Comparison of ENCODE assay signal across 8 mouse cellular contexts in genomic region chr3:88685958-88686451, GRCm38 (mm10). TPM values are rescaled to one million over a fixed set of nuclear protein-coding genes. Genes with fewer than 3 reads are reported as not detected.
A peak's percentile ranks its signal among the peaks of the same experiment; 100 is the strongest.
DNase-seq lines count a peak whose midpoint lies in the region; ATAC-seq lines count a peak whose summit lies in the region.

No protein-coding gene starts in this region.

- peak overlapping the region; percentile 81 for H3K27ac ChIP-seq in neural tube, embryonic 11.5 days (ENCODE audit: low read depth, low read length)
- peak overlapping the region; percentile 97 for H3K27ac ChIP-seq in hindbrain, embryonic 16.5 days (ENCODE audit: low read depth, low read length)
- H3K27ac ChIP-seq in liver, embryonic 16.5 days (ENCODE audit: low read length), result peak overlapping the region; percentile 94
- H3K27ac ChIP-seq in neural tube, embryonic 15.5 days (replicated peaks), result peak overlapping the region; percentile 98

- peak overlapping the region; percentile 96 for H3K9ac ChIP-seq in neural tube, embryonic 11.5 days (ENCODE audit: low read length)
- peak overlapping the region; percentile 91 for H3K9ac ChIP-seq in hindbrain, embryonic 16.5 days (ENCODE audit: low read depth, low read length)
- H3K9ac ChIP-seq in liver, embryonic 16.5 days (ENCODE audit: low read depth, low read length), result peak overlapping the region; percentile 98
- H3K9ac ChIP-seq in neural tube, embryonic 15.5 days (replicated peaks), result peak overlapping the region; percentile 94

- peaks cover 12% of the 10 kb centered on the region for H3K4me1 ChIP-seq in neural tube, embryonic 11.5 days (ENCODE audit: control insufficient read depth, insufficient read depth, low read length)
- H3K4me1 ChIP-seq in hindbrain, embryonic 16.5 days (ENCODE audit: control insufficient read depth, insufficient read depth, low read depth, low read length), result peaks cover 21% of the 10 kb centered on the region
- H3K4me1 ChIP-seq in liver, embryonic 16.5 days (ENCODE audit: control insufficient read depth, low read depth, low read length), result peaks cover 11% of the 10 kb centered on the region
- peaks cover 19% of the 10 kb centered on the region for H3K4me1 ChIP-seq in neural tube, embryonic 15.5 days

- H3K9me3 ChIP-seq in neural tube, embryonic 11.5 days (ENCODE audit: control insufficient read depth, low read length), result no peaks in the 10 kb centered on the region
- H3K9me3 ChIP-seq in hindbrain, embryonic 16.5 days (ENCODE audit: control insufficient read depth, low read length), result no peaks in the 10 kb centered on the region
- H3K9me3 ChIP-seq in liver, embryonic 16.5 days (replicated peaks; ENCODE audit: control insufficient read depth, low read length), result no peaks in the 10 kb centered on the region
- H3K9me3 ChIP-seq in neural tube, embryonic 15.5 days (replicated peaks), result no peaks in the 10 kb centered on the region

- peak overlapping the region; percentile 98 for H3K4me3 ChIP-seq in neural tube, embryonic 11.5 days (ENCODE audit: low read depth, low read length)
- peak overlapping the region; percentile 54 for H3K4me3 ChIP-seq in hindbrain, embryonic 16.5 days (ENCODE audit: low read length)
- H3K4me3 ChIP-seq in liver, embryonic 16.5 days (ENCODE audit: low read depth, low read length), result peak overlapping the region; percentile 93
- H3K4me3 ChIP-seq in neural tube, embryonic 15.5 days (replicated peaks), result peak overlapping the region; percentile 63

- peak; percentile 77 for ATAC-seq in neural tube, embryonic 11.5 days (ENCODE audit: insufficient read depth, low FRiP score, low TSS enrichment)
- ATAC-seq in erythroblast, adult 5-6 weeks (replicated peaks; ENCODE audit: low FRiP score, poor library complexity, severe bottlenecking), result peak; percentile 26
- ATAC-seq in hindbrain, embryonic 16.5 days, result peak; percentile 69
- peak; percentile 47 for ATAC-seq in liver, embryonic 16.5 days (ENCODE audit: low read depth)
- peak; percentile 82 for ATAC-seq in neural tube, embryonic 15.5 days (ENCODE audit: low FRiP score)

- peak; percentile 70 for DNase-seq in neural tube, embryonic 11.5 days (ENCODE audit: low spot score)
- no peak for DNase-seq in neural tube, embryonic 10.5 days (ENCODE audit: extremely low spot score, low spot score)
- DNase-seq in adrenal gland, postnatal 4 days (ENCODE audit: low spot score in 2 of 2), result peak; percentile 11 to 14
- no peak for DNase-seq in yolk sac, embryonic 10.5 days (ENCODE audit: low spot score)

- no peaks in the 10 kb centered on the region for H3K27me3 ChIP-seq in neural tube, embryonic 11.5 days (ENCODE audit: control insufficient read depth, insufficient read depth, low read length)
- no peaks in the 10 kb centered on the region for H3K27me3 ChIP-seq in hindbrain, embryonic 16.5 days (replicated peaks; ENCODE audit: control insufficient read depth, insufficient read depth, low read length)
- no peaks in the 10 kb centered on the region for H3K27me3 ChIP-seq in liver, embryonic 16.5 days (ENCODE audit: control insufficient read depth, insufficient read depth, low read depth, low read length)
- H3K27me3 ChIP-seq in neural tube, embryonic 15.5 days (replicated peaks), result no peaks in the 10 kb centered on the region

- peak overlapping the region; percentile 93 for H3K4me2 ChIP-seq in neural tube, embryonic 11.5 days (ENCODE audit: low read depth)
- H3K4me2 ChIP-seq in hindbrain, embryonic 16.5 days (ENCODE audit: low read length), result peak overlapping the region; percentile 89
- peak overlapping the region; percentile 71 for H3K4me2 ChIP-seq in liver, embryonic 16.5 days (ENCODE audit: low read depth, low read length)
- H3K4me2 ChIP-seq in neural tube, embryonic 15.5 days, result peak overlapping the region; percentile 67

- peaks cover 14% of the 10 kb centered on the region for H3K36me3 ChIP-seq in neural tube, embryonic 11.5 days (ENCODE audit: control insufficient read depth, insufficient read depth, low read length)
- H3K36me3 ChIP-seq in hindbrain, embryonic 16.5 days (ENCODE audit: control insufficient read depth, insufficient read depth, low read length), result peaks cover 19% of the 10 kb centered on the region
- peaks cover 22% of the 10 kb centered on the region for H3K36me3 ChIP-seq in liver, embryonic 16.5 days (ENCODE audit: control insufficient read depth, insufficient read depth)
- peaks cover 30% of the 10 kb centered on the region for H3K36me3 ChIP-seq in neural tube, embryonic 15.5 days

- WGBS in neural tube, embryonic 11.5 days, result 0% methylated on average over 44 of the region's 45 CpGs
- under 1% methylated on average over 43 of the region's 45 CpGs for WGBS in hindbrain, embryonic 16.5 days
- WGBS in liver, embryonic 16.5 days (ENCODE audit: insufficient replicate concordance), result under 1% methylated on average over 43 of the region's 45 CpGs
- WGBS in neural tube, embryonic 15.5 days, result under 1% methylated on average over 44 of the region's 45 CpGs

RNA-seq across cellular contexts. Expression of gene Khdc4, which starts 0.4 kb away (rescaled TPM):
- 111 TPM in 2 replicates for polyA plus RNA-seq in neural tube, embryonic 11.5 days (2014; fragmentation: Nextera tagmentation; extraction: Ambion mirVana)
- 10 to 100 TPM; 88.1 to 93.5 TPM for total RNA-seq in adrenal gland, postnatal 4 days (2021)
- total RNA-seq in erythroblast, adult 5-6 weeks (2015; ENCODE audit: low replicate concordance), result 25.0 and 29.5 TPM in 2 replicates
- 19.9 and 23.4 TPM in 2 replicates for total RNA-seq in erythroblast, adult 5-6 weeks (2017; ENCODE audit: low replicate concordance)
- polyA plus RNA-seq in hindbrain, embryonic 16.5 days (2015; fragmentation: Nextera tagmentation; extraction: Ambion mirVana), result 70.2 and 81.8 TPM in 2 replicates
- polyA plus RNA-seq in liver, embryonic 16.5 days (2015; fragmentation: Nextera tagmentation; extraction: Ambion mirVana), result 22.0 and 24.5 TPM in 2 replicates
- 85.9 and 87.4 TPM in 2 replicates for polyA plus RNA-seq in neural tube, embryonic 15.5 days (2015; fragmentation: Nextera tagmentation; extraction: Ambion mirVana)

RNA-seq across cellular contexts. Expression of gene Rit1, which starts 30.6 kb away (rescaled TPM):
- 50.3 and 52.3 TPM in 2 replicates for polyA plus RNA-seq in neural tube, embryonic 11.5 days (2014; fragmentation: Nextera tagmentation; extraction: Ambion mirVana)
- 10 to 100 TPM; 53.4 to 54.0 TPM for total RNA-seq in adrenal gland, postnatal 4 days (2021)
- total RNA-seq in erythroblast, adult 5-6 weeks (2015; ENCODE audit: low replicate concordance), result 99.9 and 111 TPM in 2 replicates
- 90.6 and 102 TPM in 2 replicates for total RNA-seq in erythroblast, adult 5-6 weeks (2017; ENCODE audit: low replicate concordance)
- polyA plus RNA-seq in hindbrain, embryonic 16.5 days (2015; fragmentation: Nextera tagmentation; extraction: Ambion mirVana), result 72.2 and 72.6 TPM in 2 replicates
- polyA plus RNA-seq in liver, embryonic 16.5 days (2015; fragmentation: Nextera tagmentation; extraction: Ambion mirVana), result 32.9 and 33.8 TPM in 2 replicates
- polyA plus RNA-seq in neural tube, embryonic 15.5 days (2015; fragmentation: Nextera tagmentation; extraction: Ambion mirVana), result 58.7 and 67.5 TPM in 2 replicates

RNA-seq across cellular contexts. Expression of gene Rxfp4, which starts 33.1 kb away (rescaled TPM):
- polyA plus RNA-seq in neural tube, embryonic 11.5 days (2014; fragmentation: Nextera tagmentation; extraction: Ambion mirVana), result not detected in 2 replicates
- not detected for total RNA-seq in adrenal gland, postnatal 4 days (2021)
- total RNA-seq in erythroblast, adult 5-6 weeks (2015; ENCODE audit: low replicate concordance), result not detected in 2 replicates
- not detected in 2 replicates for total RNA-seq in erythroblast, adult 5-6 weeks (2017; ENCODE audit: low replicate concordance)
- not detected in 2 replicates for polyA plus RNA-seq in hindbrain, embryonic 16.5 days (2015; fragmentation: Nextera tagmentation; extraction: Ambion mirVana)
- not detected in 2 replicates for polyA plus RNA-seq in liver, embryonic 16.5 days (2015; fragmentation: Nextera tagmentation; extraction: Ambion mirVana)
- polyA plus RNA-seq in neural tube, embryonic 15.5 days (2015; fragmentation: Nextera tagmentation; extraction: Ambion mirVana), result not detected in 2 replicates

Comparison
In these comparisons a context has a peak if more than half of its experiments do, and no peak if none do; other contexts are left out.
1. DNase-seq: peak in neural tube, embryonic 11.5 days (single experiment) and adrenal gland, postnatal 4 days (2 of 2); none in neural tube, embryonic 10.5 days (single experiment) and yolk sac, embryonic 10.5 days (single experiment).
2. ATAC-seq: peak in every context shown above with its lines; median percentile 82 in neural tube, embryonic 15.5 days; 77 in neural tube, embryonic 11.5 days; 69 in hindbrain, embryonic 16.5 days; 47 in liver, embryonic 16.5 days; 26 in erythroblast, adult 5-6 weeks.
3. Peak in every context shown above with its lines, with median percentiles within 50 percentile points of each other: H3K27ac ChIP-seq, H3K4me2 ChIP-seq, H3K4me3 ChIP-seq and H3K9ac ChIP-seq.